Mouse (Mus musculus): Measurements from ENCODE around the gene Cnnm3. TPM values are rescaled to one million over a fixed set of nuclear protein-coding genes. Genes with fewer than 3 reads are reported as not detected.
"Not testable (repeated sequence)": the region's sequence is repeated elsewhere in the genome, so short reads cannot be mapped to it uniquely, and the experiment has no call there.

Gene Cnnm3
- total RNA-seq, 2 experiments from 2014 or later: 20.8 to 28.9 TPM

DNA sequence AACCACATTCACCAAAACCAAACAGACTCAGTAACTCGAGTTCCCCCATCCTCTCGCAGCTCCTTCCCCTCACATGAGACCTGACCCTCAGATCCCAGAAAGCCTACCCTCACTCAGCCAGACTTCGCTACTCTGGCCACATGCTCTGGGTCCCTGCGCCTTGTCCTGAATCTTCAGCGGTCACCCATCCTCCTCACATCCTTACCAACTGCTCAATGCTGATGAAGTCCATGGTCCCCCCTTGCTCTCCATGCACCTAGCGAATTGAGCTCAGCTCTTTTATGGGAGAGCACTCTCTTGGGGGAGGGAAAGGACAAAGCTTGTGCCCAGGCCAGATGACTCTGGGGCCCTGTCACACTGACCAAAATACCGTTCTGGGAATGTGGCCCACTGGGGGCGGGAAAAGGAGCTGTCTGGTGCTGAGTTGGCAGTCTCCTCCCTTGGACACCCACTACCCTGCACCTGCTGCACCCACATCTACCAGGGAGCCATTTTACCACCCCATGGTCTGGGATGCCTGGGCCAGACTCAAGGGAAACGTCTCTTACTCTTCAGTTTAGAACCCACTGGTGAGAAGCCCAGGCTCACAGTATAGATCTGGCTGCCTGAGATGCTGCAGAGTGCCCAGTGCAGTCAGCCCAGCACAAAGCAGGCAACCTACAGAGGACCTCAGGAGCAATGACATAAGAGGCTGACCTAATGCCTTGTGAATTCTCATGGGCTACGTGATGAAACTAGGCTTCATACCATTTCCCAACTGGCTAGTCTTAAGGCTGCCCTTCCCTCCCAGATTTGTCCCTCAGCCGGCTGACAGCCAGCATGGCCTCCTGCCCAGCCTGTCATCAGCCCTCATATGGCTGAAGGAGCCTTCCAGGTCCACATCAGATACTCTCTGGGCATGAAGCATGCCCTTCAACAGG lies 24.1 kb downstream of the Cnnm3 start:
- no peak for DNase-seq (ENCODE audit: low spot score in 2 of 2)

DNA sequence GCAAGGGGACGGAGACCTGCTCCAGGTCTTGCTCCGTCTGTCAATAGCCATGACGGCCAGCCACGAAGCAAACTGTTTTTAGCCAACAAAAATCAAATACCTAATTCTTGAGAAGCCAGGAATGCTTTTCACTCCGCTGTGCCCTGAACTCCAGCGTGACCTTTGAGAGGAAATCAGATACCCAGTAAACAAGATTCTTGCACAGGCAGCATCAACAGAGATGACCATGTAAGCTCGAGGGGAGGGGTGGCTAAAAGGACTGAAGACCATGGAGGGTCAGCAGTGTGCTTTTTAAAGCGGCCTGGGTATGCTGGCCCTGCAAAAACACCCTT lies 24.7 kb downstream of the Cnnm3 start:
- no peak for DNase-seq (ENCODE audit: low spot score in 2 of 2)

DNA sequence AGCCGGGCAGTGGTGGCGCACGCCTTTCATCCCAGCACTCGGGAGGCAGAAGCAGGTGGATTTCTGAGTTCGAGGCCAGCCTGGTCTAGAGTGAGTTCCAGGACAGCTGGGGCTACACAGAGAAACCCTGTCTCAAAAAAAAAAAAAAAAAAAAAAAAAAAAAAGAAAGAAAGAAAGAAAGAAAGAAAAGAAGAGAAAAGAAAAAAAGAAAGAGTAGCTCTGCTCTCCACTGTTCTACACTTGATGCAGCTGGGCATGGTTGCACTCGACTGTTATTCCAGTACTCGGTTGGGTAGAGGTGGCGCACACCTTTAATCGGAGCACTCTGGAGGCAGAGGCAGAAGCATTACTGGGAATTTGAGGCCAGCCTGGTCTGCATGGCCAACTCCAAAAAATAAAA lies 25.1 kb downstream of the Cnnm3 start, which contains the start of gene Ankrd23:
Gene Ankrd23, minus strand, starts transcription at position 101 of the 400 bp plus-strand sequence.
- DNase-seq (ENCODE audit: low spot score in 2 of 2): not testable (repeated sequence)

DNA sequence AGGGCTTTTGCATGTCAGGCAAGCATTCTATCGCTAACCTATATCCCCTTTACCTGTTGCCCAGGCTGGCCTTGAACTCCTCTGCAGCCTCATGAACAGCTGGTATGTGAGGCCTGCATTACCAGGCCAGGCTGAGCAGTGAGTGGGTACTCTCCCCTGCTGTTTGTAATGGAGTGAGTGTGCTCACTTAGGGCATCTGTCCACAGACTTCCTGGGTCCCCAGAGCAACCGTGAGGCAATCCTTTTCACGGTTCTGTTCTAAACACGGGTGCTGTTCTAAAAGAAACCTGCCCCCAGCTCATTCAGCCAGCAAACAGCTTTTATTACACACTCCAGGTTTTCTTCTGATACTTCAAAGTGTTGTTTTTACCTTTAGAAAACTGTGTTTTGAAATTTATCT lies 27.1 kb downstream of the Cnnm3 start:
- no peak for DNase-seq (ENCODE audit: low spot score in 2 of 2)

DNA sequence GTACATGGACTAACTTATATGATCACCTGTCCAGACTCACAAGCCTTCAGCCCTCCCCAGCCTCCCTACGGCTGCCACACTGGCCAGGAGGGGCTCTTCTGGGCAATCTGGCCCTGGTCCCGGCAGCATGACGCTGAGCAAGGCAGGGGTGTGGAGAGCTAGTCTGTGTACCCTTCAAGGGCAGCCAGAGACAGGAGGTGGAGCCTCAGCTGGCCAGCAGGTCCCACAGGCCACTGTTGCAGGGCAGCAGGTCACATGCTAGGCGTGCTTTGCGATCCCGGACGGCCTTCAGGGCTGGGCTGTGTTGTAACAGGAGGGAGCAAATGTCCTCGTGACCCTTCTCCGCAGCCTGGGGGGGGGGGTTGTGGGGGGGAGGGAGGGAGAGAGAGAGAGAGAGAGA lies 27.5 kb downstream of the Cnnm3 start, which contains the start of gene Gm42417:
Gene Gm42417, minus strand, starts transcription at position 244 of the 400 bp plus-strand sequence.
- DNase-seq (ENCODE audit: low spot score in 2 of 2): peak; percentile 60 to 69

DNA sequence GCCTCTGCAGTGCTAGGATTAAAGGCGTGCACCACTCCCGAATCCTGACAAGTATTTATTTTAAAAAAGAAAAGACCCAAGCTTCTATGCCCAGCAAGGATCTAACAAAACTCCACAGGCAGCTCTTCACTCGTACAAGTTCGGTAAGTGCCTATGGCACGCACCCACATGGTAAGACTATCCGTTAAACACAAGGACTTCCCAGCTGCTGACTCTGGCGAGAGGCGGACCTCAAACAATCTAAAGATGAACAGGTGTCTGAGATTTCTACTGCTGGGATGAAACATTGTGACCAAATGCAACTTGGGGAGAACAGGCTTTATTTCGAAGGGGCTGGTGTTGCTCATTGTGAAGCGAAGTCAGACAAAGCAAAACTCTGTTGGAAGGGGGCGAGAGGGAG lies 28.5 kb downstream of the Cnnm3 start:
- DNase-seq (ENCODE audit: low spot score in 2 of 2): no peak

DNA sequence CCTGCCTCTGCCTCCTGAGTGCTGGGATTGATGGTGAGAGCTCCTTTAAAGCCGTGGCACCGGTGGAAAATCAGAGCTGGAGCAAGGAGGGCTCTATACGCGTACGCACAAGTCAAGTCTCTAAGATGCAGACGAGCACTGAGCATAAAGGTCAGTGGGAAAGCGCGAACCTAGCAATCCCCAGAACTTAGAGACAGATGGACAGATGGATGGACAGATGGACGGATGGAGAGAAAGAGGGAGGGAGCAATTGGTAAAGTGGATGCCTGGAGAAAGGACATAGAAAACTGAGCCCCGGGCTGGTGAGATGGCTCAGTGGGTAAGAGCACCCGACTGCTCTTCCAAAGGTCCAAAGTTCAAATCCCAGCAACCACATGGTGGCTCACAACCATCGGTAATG lies 29.1 kb downstream of the Cnnm3 start:
- DNase-seq (ENCODE audit: low spot score in 2 of 2): no peak

DNA sequence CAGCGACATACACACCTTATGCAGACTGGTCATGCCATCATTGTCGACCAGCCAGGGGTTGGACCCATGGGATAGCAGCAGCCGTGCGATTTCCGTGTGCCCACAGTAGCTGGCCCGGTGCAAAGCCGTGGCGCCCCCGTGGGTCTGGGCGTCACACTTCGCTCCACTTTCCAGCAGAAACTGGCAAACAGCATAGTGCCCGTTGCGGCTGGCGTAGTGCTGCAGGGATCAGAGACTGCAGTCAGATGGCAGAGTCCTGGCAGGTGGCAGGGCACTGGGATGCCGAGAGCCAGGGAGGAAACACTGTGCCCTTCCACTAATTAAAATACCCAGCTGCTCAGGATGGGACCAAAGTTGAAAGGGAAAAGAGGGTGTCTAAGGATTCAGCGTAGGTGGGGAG lies 30.2 kb downstream of the Cnnm3 start:
- no peak for DNase-seq (ENCODE audit: low spot score in 2 of 2)

DNA sequence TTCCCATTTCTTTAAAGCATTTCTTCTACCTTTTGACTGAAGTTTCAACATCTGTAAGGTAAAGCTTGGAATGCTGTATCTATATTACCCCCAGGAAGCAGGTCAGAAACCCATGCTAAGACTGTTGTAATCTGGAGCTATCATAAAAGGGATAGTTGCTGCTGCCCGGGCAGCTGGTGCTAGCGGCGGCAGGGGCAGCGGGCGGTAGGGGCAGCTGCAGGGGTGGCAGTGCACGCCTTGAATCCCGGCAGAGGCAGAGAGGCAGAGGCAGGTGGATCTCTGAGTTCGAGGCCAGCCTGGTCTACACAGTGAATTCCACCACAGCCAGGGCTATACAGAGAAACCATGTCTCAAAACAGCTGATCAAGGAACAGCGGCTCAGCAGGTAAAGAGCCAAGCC lies 31.3 kb downstream of the Cnnm3 start:
- DNase-seq (ENCODE audit: low spot score in 2 of 2): no peak

DNA sequence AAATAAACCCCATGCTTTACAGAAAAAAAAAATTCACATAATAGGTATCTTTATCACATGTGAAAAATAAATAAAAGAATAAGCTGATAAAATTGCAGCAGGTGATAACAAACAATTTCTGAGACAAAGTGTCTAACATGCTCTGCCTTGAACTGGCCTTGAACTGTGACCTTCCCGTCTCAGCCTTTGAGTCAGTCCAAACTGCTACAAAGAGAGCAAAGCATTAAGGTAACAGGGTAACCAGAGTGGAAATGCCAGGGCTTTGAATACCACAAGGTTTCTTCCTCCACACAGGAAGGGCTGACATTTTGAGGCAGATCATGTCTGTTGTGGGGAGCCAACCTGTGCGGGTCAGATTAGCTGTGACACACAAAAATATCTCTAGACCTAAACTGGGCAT lies 33.7 kb downstream of the Cnnm3 start:
- DNase-seq (ENCODE audit: low spot score in 2 of 2): no peak

DNA sequence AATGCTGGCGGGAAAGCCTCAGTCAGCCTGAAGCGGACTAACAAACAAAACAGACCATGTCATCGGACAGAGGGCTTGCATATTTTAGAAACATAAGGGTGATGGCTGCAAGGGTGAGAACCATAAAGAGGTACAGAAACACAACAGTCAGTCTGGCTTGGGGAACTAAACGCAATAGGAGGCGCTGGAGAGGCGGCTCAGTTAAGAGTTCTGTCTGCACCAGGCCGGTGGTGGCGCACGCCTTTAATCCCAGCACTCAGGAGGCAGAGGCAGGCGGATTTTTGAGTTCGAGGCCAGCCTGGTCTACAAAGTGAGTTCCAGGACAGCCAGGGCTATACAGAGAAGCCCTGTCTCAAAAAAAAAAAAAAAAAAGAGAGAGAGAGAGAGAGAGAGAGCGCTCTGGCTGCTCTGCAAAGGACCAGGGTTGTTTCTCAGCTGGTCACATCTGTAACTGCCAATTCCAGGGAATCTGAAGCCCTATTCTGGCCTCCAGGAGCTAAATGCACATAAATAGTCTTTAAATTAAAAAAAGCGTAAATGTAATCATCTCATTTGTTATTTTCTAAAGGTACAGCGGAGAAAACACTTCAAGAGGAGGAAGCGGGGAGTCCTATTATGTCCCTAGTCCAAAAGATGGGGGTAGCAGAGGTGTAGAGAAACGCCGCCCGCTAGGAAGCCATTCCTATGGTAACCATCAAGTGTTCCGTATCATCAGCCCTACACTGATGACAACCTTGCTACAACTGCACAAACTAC lies 34.4 kb downstream of the Cnnm3 start:
- no peak for DNase-seq (ENCODE audit: low spot score in 2 of 2)

DNA sequence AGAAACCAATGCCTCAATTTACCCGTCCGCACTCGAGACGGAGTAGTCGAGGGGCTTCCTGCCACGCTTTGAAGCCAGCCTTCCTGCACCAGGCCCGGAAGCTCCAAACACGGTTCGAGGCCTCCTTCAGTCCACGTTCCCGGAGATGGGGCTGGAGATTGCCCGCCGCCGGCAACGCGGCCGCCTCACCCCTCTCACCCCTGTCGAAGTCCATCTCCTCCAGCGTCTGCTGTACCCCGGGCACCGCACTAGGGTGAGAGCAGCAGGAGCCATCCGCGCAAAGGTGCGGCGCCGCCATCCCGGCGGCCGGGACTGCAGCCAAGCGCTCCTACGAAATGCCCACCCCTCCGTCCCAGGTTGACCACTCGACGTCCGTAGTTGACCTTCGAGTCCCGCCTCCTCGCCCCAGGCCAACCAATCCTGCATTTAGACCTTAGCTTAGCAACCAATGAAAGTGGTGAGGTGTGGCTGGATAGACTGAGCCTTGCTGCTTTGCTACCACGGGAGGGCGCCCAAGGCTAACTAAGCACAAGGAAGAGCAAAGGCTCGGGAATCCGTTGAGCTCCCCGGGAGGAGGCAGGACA lies 35.3 kb downstream of the Cnnm3 start, which contains the start of gene Ankrd39:
Gene Ankrd39, minus strand, starts transcription at position 558 of the 584 bp plus-strand sequence.
- peak; percentile 91 to 93 for DNase-seq (ENCODE audit: low spot score in 2 of 2)

DNA sequence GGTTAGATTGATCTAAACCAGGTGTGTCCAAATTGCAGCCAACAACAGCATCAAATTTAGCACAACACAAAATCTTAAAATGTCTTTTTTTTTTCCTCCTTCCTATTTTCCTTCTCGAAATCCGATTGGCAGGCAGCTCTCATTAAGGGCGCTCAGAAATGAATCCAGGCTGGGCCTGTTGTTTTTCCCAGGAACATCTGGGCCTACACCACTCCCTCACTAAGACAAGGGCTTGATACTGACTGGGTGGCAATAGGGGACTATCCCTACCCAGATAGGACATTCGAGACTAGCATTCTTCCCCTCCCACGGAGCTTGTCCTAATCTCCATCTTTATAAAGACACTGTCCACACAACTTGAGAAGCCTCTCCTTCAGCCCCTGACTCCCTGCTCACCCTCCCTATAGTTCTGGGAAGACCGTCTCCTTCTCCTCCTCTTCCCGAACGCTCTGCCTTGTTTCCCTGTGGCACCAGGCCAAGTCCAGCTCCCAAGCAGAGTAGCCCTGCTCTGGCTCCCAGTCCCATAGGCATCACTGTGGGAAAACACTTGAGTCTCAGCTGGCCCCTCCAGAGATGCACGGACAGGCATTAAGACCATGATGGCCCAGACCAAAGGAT lies 36.4 kb downstream of the Cnnm3 start:
- peak in 1 of 2 experiments; percentile 51 for DNase-seq (ENCODE audit: low spot score in 2 of 2)

DNA sequence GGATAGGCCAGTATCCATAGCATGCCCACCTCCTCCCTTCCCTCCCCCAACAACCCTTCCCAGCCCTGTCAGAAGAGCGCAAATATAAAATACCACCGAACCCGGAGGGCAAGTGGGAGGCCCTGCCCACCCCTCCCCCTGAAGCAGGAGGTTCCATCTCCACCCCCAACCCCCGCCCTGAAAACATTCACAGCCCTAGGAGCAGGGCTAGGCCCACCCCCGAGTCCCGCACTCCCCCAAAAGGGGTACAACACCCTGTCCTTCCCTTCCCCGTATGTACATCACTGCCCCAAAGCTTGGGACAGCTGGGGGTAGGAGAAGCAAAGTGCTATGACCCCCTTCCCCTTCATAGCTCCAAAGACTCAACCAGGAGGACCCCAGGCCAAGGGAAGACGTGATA lies 37.1 kb downstream of the Cnnm3 start:
- DNase-seq (ENCODE audit: low spot score in 2 of 2): no peak

DNA sequence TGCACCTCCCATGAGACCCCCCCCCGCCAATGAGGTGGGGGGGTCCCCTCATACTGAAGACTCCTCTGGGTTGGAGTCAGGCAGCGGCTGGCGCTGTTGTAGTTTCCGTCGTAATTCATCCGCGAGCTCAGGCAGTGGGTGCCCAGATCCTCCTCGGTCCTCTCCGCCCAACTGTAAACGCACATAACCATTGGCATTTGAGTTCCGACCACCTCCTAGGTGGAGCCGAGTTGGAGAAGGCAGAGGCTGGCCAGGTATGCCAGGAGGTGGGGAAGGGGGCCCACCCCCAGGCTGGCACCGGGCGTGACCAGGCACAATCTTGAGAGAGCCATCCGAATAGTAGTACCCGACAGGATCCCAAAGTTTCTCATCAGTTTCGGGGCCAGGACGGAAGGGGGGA lies 37.8 kb downstream of the Cnnm3 start:
- DNase-seq (ENCODE audit: low spot score in 2 of 2): no peak

DNA sequence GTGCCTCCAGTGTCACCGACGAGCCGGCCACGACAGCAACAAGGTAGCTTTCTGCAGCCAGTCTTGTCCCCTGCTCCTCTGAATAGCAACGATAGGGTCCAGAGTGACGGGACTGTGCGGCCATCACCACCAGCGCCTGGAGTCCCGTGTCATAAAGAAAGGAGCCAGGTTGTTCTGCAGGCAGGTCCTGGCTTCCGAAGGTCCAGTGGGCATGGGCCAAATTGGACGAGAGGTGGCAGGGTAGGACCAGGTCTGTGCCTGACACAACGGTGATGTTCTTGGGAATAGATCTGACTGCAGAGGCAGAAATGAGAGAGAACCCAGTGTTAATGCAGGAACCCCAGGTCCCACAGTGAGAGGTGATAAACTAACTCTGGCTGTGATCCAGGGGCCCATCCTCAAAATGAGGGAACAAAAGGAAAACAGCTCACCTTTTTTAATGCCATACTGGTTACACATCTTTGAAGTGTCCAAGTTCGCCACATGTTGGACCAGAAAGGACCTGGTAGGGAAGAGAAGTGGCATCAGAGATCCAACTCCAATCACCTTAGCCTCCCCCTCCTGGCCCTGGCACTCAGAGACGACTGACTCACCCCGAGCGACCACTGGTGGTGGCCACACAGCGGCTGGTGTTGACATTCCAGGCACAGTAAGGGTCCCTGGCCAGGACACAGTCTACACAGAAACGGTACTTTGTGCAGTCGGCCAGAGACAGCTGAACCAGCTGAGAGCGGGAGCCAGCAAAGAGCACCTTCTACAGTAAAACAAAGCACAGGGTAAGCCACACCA lies 38.6 kb downstream of the Cnnm3 start:
- no peak for DNase-seq (ENCODE audit: low spot score in 2 of 2)

DNA sequence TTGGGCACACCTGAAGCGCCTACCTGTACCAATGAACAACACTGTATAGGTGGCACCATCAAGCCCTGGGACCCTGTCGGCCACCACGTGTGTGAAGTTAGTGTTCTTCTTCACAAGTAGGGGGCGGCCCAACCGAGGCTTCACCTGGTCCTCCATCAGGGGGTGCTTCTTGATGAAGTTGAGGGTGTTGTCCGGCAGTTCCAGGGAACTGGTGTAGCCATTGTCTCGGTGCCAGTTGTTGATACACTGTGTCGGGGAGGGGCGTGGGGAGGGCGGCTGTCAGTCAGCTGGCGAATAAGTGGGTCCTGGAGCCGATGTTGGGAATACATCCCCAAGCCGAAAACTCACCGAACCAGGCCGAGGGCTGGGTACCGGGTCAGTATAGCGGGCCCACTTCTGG lies 40.2 kb downstream of the Cnnm3 start:
- no peak for DNase-seq (ENCODE audit: low spot score in 2 of 2)

DNA sequence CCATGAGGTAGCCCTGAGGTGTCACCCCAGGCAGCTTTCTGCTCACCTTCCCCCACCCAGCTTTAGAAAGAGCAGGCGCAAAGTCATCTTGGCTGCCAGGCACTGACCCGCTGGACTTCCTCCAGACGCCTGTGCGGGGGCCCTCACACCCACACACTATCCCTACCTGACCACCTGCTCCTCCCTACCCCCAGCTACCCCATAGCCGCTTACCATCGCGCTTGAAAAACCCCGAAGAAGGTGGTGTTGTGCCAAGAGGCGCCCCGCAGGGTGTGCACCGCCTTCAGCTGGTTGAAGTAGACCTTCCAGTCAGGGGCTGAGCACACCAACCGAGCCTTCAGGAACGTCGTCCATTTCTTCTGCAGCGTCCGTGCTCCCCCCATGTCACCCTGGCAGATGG lies 40.8 kb downstream of the Cnnm3 start:
- no peak for DNase-seq (ENCODE audit: low spot score in 2 of 2)

DNA sequence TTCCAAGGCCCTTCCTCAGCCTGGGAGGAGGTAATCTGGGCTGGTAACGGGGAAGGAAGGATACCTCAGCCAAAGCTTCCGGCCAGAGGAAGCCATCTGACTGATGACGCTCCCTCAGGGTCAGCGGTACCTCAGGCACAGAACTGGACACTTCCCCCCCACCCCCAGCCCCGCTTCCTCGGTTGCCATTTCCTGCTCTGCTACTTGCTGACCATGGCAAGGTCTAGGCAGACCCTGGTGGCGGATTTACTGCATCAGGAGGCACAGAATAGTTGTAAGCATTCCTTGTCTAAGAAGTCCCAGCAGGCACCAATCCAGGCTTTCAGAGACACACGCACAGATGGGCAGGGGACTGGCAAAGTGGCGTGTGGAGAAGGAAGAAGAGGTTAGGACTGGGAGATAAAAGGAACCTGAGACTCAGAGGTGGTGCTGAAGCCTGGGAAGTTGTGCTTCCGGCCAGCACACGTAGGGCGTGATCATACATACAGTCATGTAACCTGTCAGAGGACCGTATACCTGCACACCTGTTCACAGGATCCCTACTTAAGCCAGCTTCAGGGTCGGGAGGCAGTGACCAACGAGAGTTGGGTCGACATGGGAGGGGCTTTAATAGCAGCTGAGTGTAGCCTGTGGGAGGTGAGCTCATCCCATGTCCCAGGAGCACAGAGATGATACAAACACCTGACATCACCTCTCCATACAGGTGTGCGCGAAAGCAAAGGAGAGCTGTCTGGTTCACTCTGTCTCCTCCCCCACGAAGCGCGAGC lies 43.1 kb downstream of the Cnnm3 start:
- DNase-seq (ENCODE audit: low spot score in 2 of 2): no peak
